Mouse (Mus musculus): ENCODE measurements around the gene Galr2. TPM values are rescaled to one million over a fixed set of nuclear protein-coding genes. Genes with fewer than 3 reads are reported as not detected.

Gene Galr2
- total and polyA plus RNA-seq, 3 experiments, result 0.35 to 1.2 TPM; not detected in 1

DNA sequence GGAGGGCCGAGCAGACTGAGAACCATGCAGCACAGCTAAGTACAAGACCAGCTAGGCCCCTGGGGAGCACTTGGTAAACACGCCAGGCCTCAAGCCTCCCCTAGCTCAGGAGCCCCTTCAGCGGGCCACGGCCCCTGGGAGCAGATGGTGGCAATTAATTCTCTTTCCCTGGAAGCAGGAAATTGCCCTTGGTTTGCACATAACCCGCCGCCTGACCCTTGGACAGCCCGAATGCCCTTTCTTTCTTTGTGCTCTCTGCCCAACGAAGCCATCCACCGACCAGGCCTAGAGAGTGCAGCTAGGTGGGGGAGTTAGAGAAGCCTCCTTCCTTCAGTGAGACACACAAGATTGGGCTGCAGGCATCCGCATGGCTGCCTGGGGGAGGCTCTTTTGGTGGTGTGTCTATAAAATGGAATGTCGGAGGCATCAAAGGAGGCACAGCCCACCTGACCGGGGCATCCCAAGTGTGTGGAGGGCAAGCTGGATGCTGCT lies 38.9 kb upstream of the Galr2 start:
- Histone ChIP-seq H3K9me3 (replicated peaks; ENCODE audit: insufficient read depth, low read length) (no peaks in the 10 kb centered on the region), H3K27ac (ENCODE audit: control insufficient read depth, low read depth, low read length) (no peak overlapping the region), H3K27me3 (ENCODE audit: control insufficient read depth in 1 of 2, insufficient read depth in 2 of 2, low read length in 2 of 2) (peaks cover 2 to 4% of the 10 kb centered on the region in 2 experiments; a peak in 2 of 4 replicates), H3K4me1 (ENCODE audit: control insufficient read depth in 1 of 2, insufficient read depth in 2 of 2, low read length in 2 of 2) (no peaks in the 10 kb centered on the region; a peak in 1 of 4 replicates), H3K36me3 (ENCODE audit: control insufficient read depth in 1 of 2, insufficient read depth in 2 of 2, low read length in 2 of 2) (peaks cover 0 to 2% of the 10 kb centered on the region in 2 experiments; a peak in 1 of 4 replicates), H3K4me3 (ENCODE audit: control insufficient read depth in 1 of 2, insufficient read depth in 1 of 2, low read depth in 2 of 2, low read length in 2 of 2) (no peak overlapping the region), H3K79me2 (ENCODE audit: control insufficient read depth, insufficient read depth, low read length, poor library complexity) (no peaks in the 10 kb centered on the region), H3K9ac (ENCODE audit: control insufficient read depth, low read depth, low read length, poor library complexity, severe bottlenecking) (no peak overlapping the region)
- DNase-seq (ENCODE audit: low read depth, low spot score), result no peak
- no peak for TF ChIP-seq MAX (IDR thresholded peaks at IDR 0.05; ENCODE audit: low read length)
- no peak for TF ChIP-seq MYB (IDR thresholded peaks at IDR 0.05; ENCODE audit: low read depth, low read length)
- no peak for TF ChIP-seq TAL1 (IDR thresholded peaks at IDR 0.05; ENCODE audit: low read length)
- TF ChIP-seq ZKSCAN1 (IDR thresholded peaks at IDR 0.05; ENCODE audit: low read depth, low read length), result no peak
- no peak for TF ChIP-seq CHD1 (IDR thresholded peaks at IDR 0.05; ENCODE audit: low read depth, low read length)
- no peak for TF ChIP-seq POLR2A (IDR thresholded peaks at IDR 0.05; ENCODE audit: control insufficient read depth in 1 of 2, insufficient read depth in 1 of 2, low read depth in 1 of 2, low read length in 2 of 2, poor library complexity in 1 of 2)
- no peak for TF ChIP-seq POLR2AphosphoS2 (IDR thresholded peaks at IDR 0.05; ENCODE audit: low read length)
- no peak for TF ChIP-seq CHD2 (IDR thresholded peaks at IDR 0.05; ENCODE audit: low read length)
- TF ChIP-seq USF2 (IDR thresholded peaks at IDR 0.05; ENCODE audit: borderline replicate concordance in 1 of 2, insufficient read depth in 1 of 2, low read depth in 1 of 2, low read length in 2 of 2), result no peak
- no peak for TF ChIP-seq E2F4 (IDR thresholded peaks at IDR 0.05; ENCODE audit: borderline replicate concordance, low read depth, low read length)
- TF ChIP-seq RAD21 (IDR thresholded peaks at IDR 0.05; ENCODE audit: low read depth, low read length), result no peak

DNA sequence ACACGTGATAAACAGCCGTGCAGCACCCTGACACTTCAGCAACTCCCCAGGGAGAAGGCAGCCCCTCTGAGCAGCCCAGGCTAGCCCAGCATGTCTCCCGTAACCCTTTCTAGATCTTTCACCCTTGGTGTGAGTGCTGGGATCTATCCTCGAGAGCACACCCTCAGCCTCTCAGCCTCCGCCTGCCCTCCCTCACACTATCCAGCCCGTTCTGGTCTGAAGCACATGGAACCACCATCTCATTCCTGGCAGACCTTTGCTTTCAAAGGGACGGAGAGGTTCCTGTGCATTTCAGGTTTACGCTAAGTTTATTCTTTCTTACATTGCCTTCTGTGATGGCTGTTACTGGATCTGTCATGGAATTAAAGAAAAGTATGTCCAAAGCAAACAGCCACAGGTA lies 36.2 kb upstream of the Galr2 start:
- TF ChIP-seq MAZ (IDR thresholded peaks at IDR 0.05; ENCODE audit: low read depth, low read length), result no peak
- TF ChIP-seq POLR2AphosphoS2 (IDR thresholded peaks at IDR 0.05; ENCODE audit: low read length), result no peak
- H3K9ac ChIP-seq (ENCODE audit: control insufficient read depth, low read depth, low read length, poor library complexity, severe bottlenecking), result no peak overlapping the region
- no peaks in the 10 kb centered on the region for H3K79me2 ChIP-seq (ENCODE audit: control insufficient read depth, insufficient read depth, low read length, poor library complexity)
- H3K9me3 ChIP-seq (replicated peaks; ENCODE audit: insufficient read depth, low read length), result no peaks in the 10 kb centered on the region
- no peaks in the 10 kb centered on the region for H3K27me3 ChIP-seq (ENCODE audit: control insufficient read depth in 1 of 2, insufficient read depth in 2 of 2, low read length in 2 of 2)
- H3K27ac ChIP-seq (ENCODE audit: control insufficient read depth, low read depth, low read length), result no peak overlapping the region
- peaks cover 0 to 8% of the 10 kb centered on the region in 2 experiments; a peak in 2 of 4 replicates for H3K36me3 ChIP-seq (ENCODE audit: control insufficient read depth in 1 of 2, insufficient read depth in 2 of 2, low read length in 2 of 2)
- no peak overlapping the region for H3K4me3 ChIP-seq (ENCODE audit: control insufficient read depth in 1 of 2, insufficient read depth in 1 of 2, low read depth in 2 of 2, low read length in 2 of 2)
- no peaks in the 10 kb centered on the region for H3K4me1 ChIP-seq (ENCODE audit: control insufficient read depth in 1 of 2, insufficient read depth in 2 of 2, low read length in 2 of 2)
- no peak for DNase-seq (ENCODE audit: low read depth, low spot score)

DNA sequence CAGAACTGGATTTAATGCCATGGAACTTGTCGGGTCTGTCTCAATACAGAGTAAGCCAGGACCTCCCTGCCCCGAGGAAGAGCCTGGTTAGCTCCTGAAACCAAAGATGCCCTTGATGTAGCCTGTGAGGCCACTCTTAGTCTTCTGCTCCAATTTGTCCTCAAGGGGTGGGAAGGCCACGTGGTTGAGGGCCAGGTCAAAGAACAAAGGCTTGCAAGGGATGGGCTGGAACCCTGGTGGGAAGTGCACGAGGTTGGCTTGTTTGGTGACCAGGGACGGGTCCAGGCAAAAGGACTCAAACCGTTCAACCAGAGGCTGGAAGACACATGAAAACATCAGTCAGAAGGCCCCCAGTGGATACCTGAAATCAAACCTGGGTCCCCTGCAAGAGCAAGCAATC lies 35.1 kb upstream of the Galr2 start:
- Histone ChIP-seq H3K79me2 (ENCODE audit: control insufficient read depth, insufficient read depth, low read length, poor library complexity) (no peaks in the 10 kb centered on the region), H3K27ac (ENCODE audit: control insufficient read depth, low read depth, low read length) (no peak overlapping the region), H3K9me3 (replicated peaks; ENCODE audit: insufficient read depth, low read length) (no peaks in the 10 kb centered on the region), H3K4me1 (ENCODE audit: control insufficient read depth in 1 of 2, insufficient read depth in 2 of 2, low read length in 2 of 2) (no peaks in the 10 kb centered on the region), H3K9ac (ENCODE audit: control insufficient read depth, low read depth, low read length, poor library complexity, severe bottlenecking) (no peak overlapping the region), H3K36me3 (ENCODE audit: control insufficient read depth in 1 of 2, insufficient read depth in 2 of 2, low read length in 2 of 2) (peaks cover 0 to 13% of the 10 kb centered on the region in 2 experiments; a peak in 2 of 4 replicates), H3K4me3 (ENCODE audit: control insufficient read depth in 1 of 2, insufficient read depth in 1 of 2, low read depth in 2 of 2, low read length in 2 of 2) (no peak overlapping the region), H3K27me3 (ENCODE audit: control insufficient read depth in 1 of 2, insufficient read depth in 2 of 2, low read length in 2 of 2) (no peaks in the 10 kb centered on the region)
- TF ChIP-seq POLR2AphosphoS5 (IDR thresholded peaks at IDR 0.05; ENCODE audit: borderline replicate concordance, low read depth, low read length) (no peak), EP300 (IDR thresholded peaks at IDR 0.05; ENCODE audit: low read depth in 1 of 2, low read length in 2 of 2) (no peak), MAFK (IDR thresholded peaks at IDR 0.05; ENCODE audit: borderline replicate concordance, low read depth, low read length) (no peak), USF2 (IDR thresholded peaks at IDR 0.05; ENCODE audit: borderline replicate concordance in 1 of 2, insufficient read depth in 1 of 2, low read depth in 1 of 2, low read length in 2 of 2) (no peak), RCOR1 (IDR thresholded peaks at IDR 0.05; ENCODE audit: low read depth, low read length) (no peak), UBTF (IDR thresholded peaks at IDR 0.05; ENCODE audit: borderline replicate concordance, insufficient read depth, low read depth, low read length) (no peak), JUND (IDR thresholded peaks at IDR 0.05; ENCODE audit: low read depth, low read length) (no peak), POLR2A (IDR thresholded peaks at IDR 0.05; ENCODE audit: control insufficient read depth in 1 of 2, insufficient read depth in 1 of 2, low read depth in 1 of 2, low read length in 2 of 2, poor library complexity in 1 of 2) (no peak), POLR2AphosphoS2 (IDR thresholded peaks at IDR 0.05; ENCODE audit: low read length) (no peak), ZNF384 (IDR thresholded peaks at IDR 0.05; ENCODE audit: low read depth, low read length) (no peak), SIN3A (IDR thresholded peaks at IDR 0.05; ENCODE audit: low read length) (no peak), GATA1 (IDR thresholded peaks at IDR 0.05; ENCODE audit: low read depth, low read length) (no peak), ZC3H11A (IDR thresholded peaks at IDR 0.05; ENCODE audit: low read depth, low read length) (no peak)
- no peak for DNase-seq (ENCODE audit: low read depth, low spot score)
